Mouse (Mus musculus): ENCODE results near the gene Ranbp9. TPM values are rescaled to one million over a fixed set of nuclear protein-coding genes. Genes with fewer than 3 reads are reported as not detected.

Gene Ranbp9
- polyA plus RNA-seq, 1 experiment from 2014 or later, result 15.4 TPM

DNA sequence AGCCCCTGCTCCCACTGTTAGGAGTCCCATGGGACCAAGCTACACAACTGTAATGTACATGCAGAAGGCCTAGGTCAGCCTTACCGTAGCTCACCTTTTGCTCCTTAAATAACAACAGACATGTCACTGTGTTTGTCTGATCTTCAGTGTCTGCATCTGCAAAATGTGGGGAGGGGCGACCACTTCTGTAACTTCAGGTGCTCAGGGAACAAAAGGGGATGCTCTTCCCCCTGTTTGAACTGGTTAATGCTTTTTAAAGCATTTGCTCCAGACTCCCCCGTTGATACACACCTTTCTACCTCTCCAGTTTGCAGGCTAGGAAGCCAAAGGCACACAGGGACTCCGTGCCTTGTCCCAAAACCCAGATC is 19.4 kb upstream of the Ranbp9 start:
- 93% methylated on average over 4 of the region's 4 CpGs for WGBS
- no peak for ATAC-seq

DNA sequence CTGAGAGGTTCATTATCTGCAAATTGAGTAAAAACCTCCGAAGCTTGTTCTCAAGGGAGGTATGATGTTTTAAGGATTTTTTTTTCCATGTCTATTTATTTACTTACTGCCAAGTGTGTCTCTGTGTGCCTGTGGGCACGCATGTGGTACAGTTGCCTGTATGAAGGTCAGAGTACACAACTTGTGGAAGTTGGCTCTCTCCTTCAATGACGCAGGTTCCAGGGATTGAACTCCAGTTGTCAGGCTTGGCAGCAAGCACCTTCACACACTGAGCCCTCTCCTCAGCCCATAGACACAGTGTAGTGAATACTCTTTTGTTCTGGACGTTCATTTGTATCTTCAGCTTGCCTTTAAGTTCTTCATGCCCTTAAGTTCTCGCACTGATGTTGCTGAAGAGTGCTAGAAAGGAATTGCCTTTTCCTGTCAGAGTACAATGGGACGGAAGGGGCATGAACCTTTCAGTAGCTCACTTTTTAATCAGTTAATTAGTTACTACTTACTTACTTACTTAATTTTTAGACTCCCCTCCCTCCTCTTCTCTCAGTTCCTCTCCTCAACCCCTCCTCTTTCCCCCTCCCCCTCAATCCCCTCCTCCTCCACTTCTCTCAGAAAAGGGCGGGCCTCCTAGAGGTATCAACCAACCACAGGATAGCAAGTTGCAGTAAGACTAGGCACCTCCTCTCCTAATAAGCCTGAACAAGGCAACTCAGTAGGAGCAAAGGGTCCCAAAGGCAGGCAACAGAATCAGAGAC is 18.8 kb upstream of the Ranbp9 start:
- peaks cover 10% of the 10 kb centered on the region for H3K4me1 ChIP-seq (ENCODE audit: control insufficient read depth, insufficient read depth, low read length)
- no peak overlapping the region for H3K4me2 ChIP-seq (ENCODE audit: low read length)
- ATAC-seq, result no peak
- H3K36me3 ChIP-seq (ENCODE audit: control insufficient read depth, insufficient read depth, low read length), result no peaks in the 10 kb centered on the region
- no peaks in the 10 kb centered on the region for H3K9me3 ChIP-seq (replicated peaks; ENCODE audit: control insufficient read depth, low read length)
- no peak for DNase-seq (ENCODE audit: low spot score)
- H3K4me3 ChIP-seq (ENCODE audit: low read depth, low read length), result no peak overlapping the region
- H3K27ac ChIP-seq (ENCODE audit: low read depth, low read length), result no peak overlapping the region
- H3K27me3 ChIP-seq (replicated peaks; ENCODE audit: control insufficient read depth, insufficient read depth, low read length), result no peaks in the 10 kb centered on the region
- 71% methylated on average over 7 of the region's 7 CpGs for WGBS
- no peak overlapping the region for H3K9ac ChIP-seq (ENCODE audit: low read length)

More for the DNA sequence above, 19.4 kb upstream of the Ranbp9 start:
- Histone ChIP-seq H3K27me3 (replicated peaks; ENCODE audit: control insufficient read depth, insufficient read depth, low read length) (no peaks in the 10 kb centered on the region), H3K4me1 (ENCODE audit: control insufficient read depth, insufficient read depth, low read length) (peaks cover 10% of the 10 kb centered on the region), H3K36me3 (ENCODE audit: control insufficient read depth, insufficient read depth, low read length) (no peaks in the 10 kb centered on the region), H3K9me3 (replicated peaks; ENCODE audit: control insufficient read depth, low read length) (no peaks in the 10 kb centered on the region), H3K4me2 (ENCODE audit: low read length) (no peak overlapping the region), H3K4me3 (ENCODE audit: low read depth, low read length) (no peak overlapping the region), H3K27ac (ENCODE audit: low read depth, low read length) (no peak overlapping the region), H3K9ac (ENCODE audit: low read length) (no peak overlapping the region)
- DNase-seq (ENCODE audit: low spot score), result no peak

- H3K36me3 ChIP-seq (ENCODE audit: control insufficient read depth, insufficient read depth, low read length), result no peaks in the 10 kb centered on the region
- H3K27ac ChIP-seq (ENCODE audit: low read depth, low read length), result no peak overlapping the region
- H3K9ac ChIP-seq (ENCODE audit: low read length), result no peak overlapping the region
- 67% methylated on average over 14 of the region's 14 CpGs for WGBS
- H3K27me3 ChIP-seq (replicated peaks; ENCODE audit: control insufficient read depth, insufficient read depth, low read length), result no peaks in the 10 kb centered on the region
- ATAC-seq (peak; percentile 58; the same call in 1 of the 2 replicates), DNase-seq (ENCODE audit: low spot score) (peak; percentile 71)
- no peak overlapping the region for H3K4me2 ChIP-seq (ENCODE audit: low read length)
- H3K9me3 ChIP-seq (replicated peaks; ENCODE audit: control insufficient read depth, low read length), result no peaks in the 10 kb centered on the region
- H3K4me3 ChIP-seq (ENCODE audit: low read depth, low read length), result no peak overlapping the region
- H3K4me1 ChIP-seq (ENCODE audit: control insufficient read depth, insufficient read depth, low read length), result peaks cover 10% of the 10 kb centered on the region
These were observed 17.8 kb upstream of the Ranbp9 start for GRCm38 (mm10) chr13:43498849-43499248.

GRCm38 (mm10) chr13:43497769-43498168 is 16.7 kb upstream of the Ranbp9 start:
- Histone ChIP-seq H3K9me3 (replicated peaks; ENCODE audit: control insufficient read depth, low read length) (no peaks in the 10 kb centered on the region), H3K4me3 (ENCODE audit: low read depth, low read length) (no peak overlapping the region), H3K4me1 (ENCODE audit: control insufficient read depth, insufficient read depth, low read length) (no peaks in the 10 kb centered on the region; the same call in 1 of the 2 replicates), H3K9ac (ENCODE audit: low read length) (no peak overlapping the region), H3K27me3 (replicated peaks; ENCODE audit: control insufficient read depth, insufficient read depth, low read length) (no peaks in the 10 kb centered on the region), H3K36me3 (ENCODE audit: control insufficient read depth, insufficient read depth, low read length) (no peaks in the 10 kb centered on the region), H3K27ac (ENCODE audit: low read depth, low read length) (no peak overlapping the region), H3K4me2 (ENCODE audit: low read length) (no peak overlapping the region)
- WGBS, result 96% methylated on average over 3 of the region's 3 CpGs
- ATAC-seq, result no peak
- DNase-seq (ENCODE audit: low spot score), result no peak

DNA sequence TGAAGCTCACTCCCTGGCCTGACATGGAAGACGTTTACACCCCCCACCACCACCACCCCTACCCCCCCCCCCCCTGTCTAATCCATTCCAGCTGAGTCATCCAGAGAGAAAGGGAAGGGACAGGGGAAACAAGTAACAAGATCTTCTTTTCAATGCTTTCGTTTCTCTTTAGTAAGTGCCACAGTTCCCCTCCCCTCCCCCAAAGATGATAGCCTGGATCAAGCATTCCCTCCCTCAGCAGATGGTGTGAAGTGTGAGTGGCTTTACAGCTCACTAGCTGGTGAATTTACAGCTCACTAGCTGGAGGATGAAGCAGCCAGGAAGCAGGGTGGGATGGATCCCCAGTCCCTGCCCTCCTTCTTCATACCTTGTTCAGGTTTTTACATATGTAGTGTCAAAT is 15.6 kb upstream of the Ranbp9 start:
- H3K4me3 ChIP-seq (ENCODE audit: low read depth, low read length), result no peak overlapping the region
- H3K27me3 ChIP-seq (replicated peaks; ENCODE audit: control insufficient read depth, insufficient read depth, low read length), result no peaks in the 10 kb centered on the region
- H3K36me3 ChIP-seq (ENCODE audit: control insufficient read depth, insufficient read depth, low read length), result no peaks in the 10 kb centered on the region
- no peaks in the 10 kb centered on the region; the same call in 1 of the 2 replicates for H3K4me1 ChIP-seq (ENCODE audit: control insufficient read depth, insufficient read depth, low read length)
- DNase-seq (ENCODE audit: low spot score), result peak; percentile 61
- no peak overlapping the region for H3K27ac ChIP-seq (ENCODE audit: low read depth, low read length)
- no peak overlapping the region for H3K4me2 ChIP-seq (ENCODE audit: low read length)
- 0% methylated on average over 2 of the region's 2 CpGs for WGBS
- no peaks in the 10 kb centered on the region for H3K9me3 ChIP-seq (replicated peaks; ENCODE audit: control insufficient read depth, low read length)
- H3K9ac ChIP-seq (ENCODE audit: low read length), result no peak overlapping the region
- peak; percentile 37; the same call in 1 of the 2 replicates for ATAC-seq

GRCm38 (mm10) chr13:43495645-43496044 is 14.6 kb upstream of the Ranbp9 start:
- Histone ChIP-seq H3K4me3 (ENCODE audit: low read depth, low read length) (no peak overlapping the region), H3K36me3 (ENCODE audit: control insufficient read depth, insufficient read depth, low read length) (no peaks in the 10 kb centered on the region), H3K9me3 (replicated peaks; ENCODE audit: control insufficient read depth, low read length) (no peaks in the 10 kb centered on the region), H3K27ac (ENCODE audit: low read depth, low read length) (no peak overlapping the region), H3K27me3 (replicated peaks; ENCODE audit: control insufficient read depth, insufficient read depth, low read length) (no peaks in the 10 kb centered on the region), H3K9ac (ENCODE audit: low read length) (no peak overlapping the region), H3K4me2 (ENCODE audit: low read length) (no peak overlapping the region), H3K4me1 (ENCODE audit: control insufficient read depth, insufficient read depth, low read length) (no peaks in the 10 kb centered on the region; the same call in 1 of the 2 replicates)
- WGBS, result 87% methylated on average over 7 of the region's 7 CpGs
- no peak for DNase-seq (ENCODE audit: low spot score)
- no peak for ATAC-seq

DNA sequence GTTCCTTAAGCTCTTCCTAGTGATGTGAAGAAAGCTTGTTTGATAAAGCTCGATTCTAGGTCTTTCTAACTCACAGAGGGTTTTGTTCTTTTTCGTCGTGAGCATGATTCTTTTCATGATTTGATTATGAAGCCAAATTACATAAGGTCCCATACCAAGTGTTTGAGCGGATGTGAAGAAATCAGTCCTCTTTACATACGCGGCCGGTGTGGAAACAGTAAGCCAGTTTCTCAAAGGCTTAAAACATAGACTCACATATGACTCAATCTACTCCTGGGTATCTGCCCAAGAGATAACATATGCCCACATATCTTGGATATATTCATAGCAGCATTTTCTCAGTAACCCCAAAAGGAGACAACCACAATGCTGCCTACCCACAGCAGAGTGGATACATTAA is 12.6 kb upstream of the Ranbp9 start:
- no peak overlapping the region for H3K4me2 ChIP-seq (ENCODE audit: low read length)
- H3K4me3 ChIP-seq (ENCODE audit: low read depth, low read length), result no peak overlapping the region
- DNase-seq (ENCODE audit: low spot score), result no peak
- 95% methylated on average over 7 of the region's 7 CpGs for WGBS
- no peak for ATAC-seq
- no peaks in the 10 kb centered on the region for H3K9me3 ChIP-seq (replicated peaks; ENCODE audit: control insufficient read depth, low read length)
- H3K9ac ChIP-seq (ENCODE audit: low read length), result no peak overlapping the region
- no peaks in the 10 kb centered on the region; the same call in 1 of the 2 replicates for H3K4me1 ChIP-seq (ENCODE audit: control insufficient read depth, insufficient read depth, low read length)
- no peak overlapping the region for H3K27ac ChIP-seq (ENCODE audit: low read depth, low read length)
- H3K36me3 ChIP-seq (ENCODE audit: control insufficient read depth, insufficient read depth, low read length), result no peaks in the 10 kb centered on the region
- H3K27me3 ChIP-seq (replicated peaks; ENCODE audit: control insufficient read depth, insufficient read depth, low read length), result no peaks in the 10 kb centered on the region

GRCm38 (mm10) chr13:43493058-43493481 is 12.0 kb upstream of the Ranbp9 start:
- no peak overlapping the region for H3K9ac ChIP-seq (ENCODE audit: low read length)

DNA sequence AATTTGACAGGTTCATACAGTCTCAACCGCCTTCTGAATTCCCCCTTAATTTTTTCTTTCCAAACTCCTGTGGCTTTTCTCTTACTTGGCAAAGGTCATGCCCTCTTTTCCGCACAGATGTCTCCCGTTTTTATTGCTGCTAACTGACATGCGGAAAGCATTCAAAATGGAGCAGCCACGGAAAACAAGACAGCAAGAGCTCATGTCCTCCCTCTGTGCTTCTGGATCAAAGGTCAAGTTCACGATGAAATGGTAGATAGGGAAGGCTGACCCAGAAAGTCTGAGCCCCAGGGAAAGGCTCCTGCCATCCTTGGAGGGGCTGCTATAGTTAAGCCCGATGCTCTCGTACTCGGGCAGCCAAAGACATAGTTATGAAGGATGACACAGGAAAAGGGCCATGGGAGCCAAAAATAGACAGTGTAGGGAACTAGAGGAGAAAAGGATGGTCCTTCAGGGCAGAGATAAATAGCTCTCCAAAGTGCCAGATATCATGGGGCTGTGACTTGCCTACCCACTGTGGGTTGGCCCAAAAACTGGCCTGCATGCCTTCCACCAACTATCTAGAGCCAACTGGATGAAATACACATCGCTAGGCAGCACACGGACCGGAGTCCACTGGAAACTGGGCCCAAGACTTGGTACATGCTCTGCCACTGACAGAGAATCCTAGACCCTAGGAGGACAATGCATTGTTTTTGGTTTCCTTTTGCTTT is 5.6 kb upstream of the Ranbp9 start:
- ATAC-seq (no peak), DNase-seq (ENCODE audit: low spot score) (no peak)
- Histone ChIP-seq H3K4me1 (ENCODE audit: control insufficient read depth, insufficient read depth, low read length) (peaks cover 5% of the 10 kb centered on the region; the same call in 1 of the 2 replicates), H3K9ac (ENCODE audit: low read length) (no peak overlapping the region), H3K27ac (ENCODE audit: low read depth, low read length) (no peak overlapping the region), H3K4me3 (ENCODE audit: low read depth, low read length) (no peak overlapping the region), H3K4me2 (ENCODE audit: low read length) (no peak overlapping the region), H3K9me3 (replicated peaks; ENCODE audit: control insufficient read depth, low read length) (no peaks in the 10 kb centered on the region), H3K36me3 (ENCODE audit: control insufficient read depth, insufficient read depth, low read length) (no peaks in the 10 kb centered on the region), H3K27me3 (replicated peaks; ENCODE audit: control insufficient read depth, insufficient read depth, low read length) (no peaks in the 10 kb centered on the region)
- WGBS, result 85% methylated on average over 12 of the region's 12 CpGs

More at GRCm38 (mm10) chr13:43493058-43493481, 12.0 kb upstream of the Ranbp9 start:
- Histone ChIP-seq H3K27ac (ENCODE audit: low read depth, low read length) (no peak overlapping the region), H3K4me1 (ENCODE audit: control insufficient read depth, insufficient read depth, low read length) (no peaks in the 10 kb centered on the region; the same call in 1 of the 2 replicates), H3K27me3 (replicated peaks; ENCODE audit: control insufficient read depth, insufficient read depth, low read length) (no peaks in the 10 kb centered on the region), H3K9me3 (replicated peaks; ENCODE audit: control insufficient read depth, low read length) (no peaks in the 10 kb centered on the region), H3K4me2 (ENCODE audit: low read length) (no peak overlapping the region), H3K36me3 (ENCODE audit: control insufficient read depth, insufficient read depth, low read length) (no peaks in the 10 kb centered on the region), H3K4me3 (ENCODE audit: low read depth, low read length) (no peak overlapping the region)
- DNase-seq (ENCODE audit: low spot score), result no peak
- ATAC-seq, result 0 out of 2 replicates have a peak, but pooled peaks have one; percentile 32
- WGBS, result 63% methylated on average over 11 of the region's 11 CpGs

All from forebrain, embryonic 14.5 days (tissue).